Mouse (Mus musculus) retina, adult 2 months (tissue): ENCODE measurements around the gene 1600014C23Rik.

Experiments used
- DNase-seq: peaks from one replicate; pipeline ENCODE4 v3.0.0-alpha.2; 2012; ENCODE audit warnings: low read depth, low spot score

1600014C23Rik gene

GRCm38 (mm10) chr17:45726249-45726648 is 7.4 kb downstream of the 1600014C23Rik start:
- no peak for DNase-seq

- no peak for DNase-seq
Measured at GRCm38 (mm10) chr17:45724574-45724921, 9.1 kb downstream of the 1600014C23Rik start.

DNA sequence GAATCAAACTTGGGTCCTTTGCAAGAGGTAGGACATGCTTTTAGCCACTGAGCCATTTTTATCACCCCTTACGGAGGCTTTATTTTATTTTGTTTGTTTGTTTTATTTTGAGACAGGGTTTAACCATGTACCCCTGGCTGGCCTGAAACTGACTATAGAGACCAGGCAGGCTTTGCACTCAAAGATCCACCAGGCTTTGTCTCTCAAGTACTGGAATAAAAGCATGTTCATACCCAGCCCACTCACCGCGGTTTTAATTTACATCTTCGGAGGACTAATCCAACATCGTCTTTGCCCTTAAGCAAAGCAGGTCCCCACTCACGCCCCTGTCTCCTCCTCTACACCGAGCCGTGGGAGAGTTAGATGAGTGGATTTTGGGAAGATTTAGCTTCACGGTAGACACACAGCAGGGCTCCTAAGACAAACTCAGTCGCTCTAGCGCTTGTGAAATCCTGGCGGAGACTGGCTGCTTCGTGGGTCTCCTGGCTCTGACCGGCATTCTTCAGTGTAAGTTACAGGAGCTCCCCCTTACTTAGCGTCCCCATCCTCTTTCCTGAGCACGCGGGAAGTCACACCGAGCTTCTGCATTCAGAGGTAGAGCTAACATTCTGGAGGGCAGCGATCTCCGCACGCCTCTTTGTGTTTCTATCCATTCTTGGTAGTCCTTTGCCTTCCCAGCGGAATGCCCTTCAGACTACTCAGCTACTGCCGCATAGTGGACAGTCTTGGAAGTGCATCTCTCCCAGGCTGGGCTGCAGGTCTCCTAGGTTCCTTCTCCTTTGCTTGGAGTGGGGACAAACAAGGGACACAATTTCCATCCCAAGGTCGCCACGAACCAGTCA is 9.7 kb downstream of the 1600014C23Rik start:
- DNase-seq: no peak

DNA sequence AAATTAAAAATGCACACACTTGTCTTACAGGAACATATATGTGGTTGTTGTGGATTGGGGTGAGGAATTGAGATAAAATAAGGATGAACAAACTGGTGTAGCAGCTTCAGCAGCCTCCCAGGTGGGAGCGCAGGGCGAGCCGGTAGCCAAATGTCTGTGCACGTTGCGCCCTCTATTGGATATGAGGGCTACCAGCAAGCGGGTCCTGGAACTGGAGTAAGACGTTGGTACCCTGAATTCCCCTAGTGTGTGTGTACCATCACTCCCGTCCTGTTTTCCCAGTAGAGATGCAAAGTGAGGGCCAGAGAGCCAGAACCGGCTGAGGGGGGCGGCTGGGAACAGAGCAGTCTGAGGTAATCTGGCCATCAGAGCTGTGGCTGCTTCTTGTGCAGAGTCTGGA is 15.3 kb downstream of the 1600014C23Rik start:
- no peak for DNase-seq

GRCm38 (mm10) chr17:45711525-45711924 is 22.1 kb downstream of the 1600014C23Rik start:
- no peak for DNase-seq

DNA sequence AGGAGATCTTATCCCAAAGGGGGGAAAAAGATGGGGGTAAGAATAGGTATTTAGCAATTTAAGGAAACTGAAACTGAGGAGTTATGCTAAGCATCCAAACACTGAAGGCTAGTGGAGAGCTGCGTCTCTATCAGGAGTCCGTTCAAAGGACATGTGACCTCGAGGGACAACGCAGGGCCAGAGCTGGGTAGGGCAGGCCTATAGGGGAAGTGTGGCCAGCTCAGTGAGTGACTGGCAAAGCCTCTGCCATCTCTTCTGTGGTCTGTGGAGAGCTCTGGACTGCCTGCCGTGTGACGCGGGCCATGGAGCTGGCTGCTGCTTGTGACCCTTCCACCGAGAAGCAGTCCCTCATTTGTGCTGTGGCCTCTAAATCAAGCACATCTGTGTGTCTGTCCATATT is 23.2 kb downstream of the 1600014C23Rik start:
- no peak for DNase-seq

GRCm38 (mm10) chr17:45709829-45710228 is 23.8 kb downstream of the 1600014C23Rik start:
- DNase-seq: no peak

GRCm38 (mm10) chr17:45708179-45708578 is 25.5 kb downstream of the 1600014C23Rik start:
- no peak for DNase-seq

GRCm38 (mm10) chr17:45707376-45707775 is 26.3 kb downstream of the 1600014C23Rik start:
- DNase-seq: no peak

DNA sequence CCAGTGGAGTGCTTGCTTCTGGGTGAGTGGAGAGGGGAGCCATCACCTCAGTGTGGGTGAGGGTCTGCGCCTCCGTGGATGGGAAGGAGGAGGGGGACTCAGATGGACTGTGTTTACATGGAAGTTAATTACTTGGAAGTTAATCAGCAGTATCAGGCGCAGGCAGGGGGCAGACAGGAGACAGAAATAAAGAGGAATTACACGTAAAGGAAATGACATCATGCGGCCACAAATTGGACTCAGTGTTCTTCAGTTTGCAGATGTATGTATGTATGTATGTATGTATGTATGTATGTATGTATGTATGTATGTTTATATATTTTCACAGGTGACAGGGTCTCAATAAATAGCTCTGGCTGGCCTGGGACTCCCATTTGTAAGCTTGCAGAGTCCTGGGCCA is 26.8 kb downstream of the 1600014C23Rik start:
- no peak for DNase-seq

GRCm38 (mm10) chr17:45703187-45703586 is 30.5 kb downstream of the 1600014C23Rik start:
- DNase-seq: no peak

- DNase-seq: no peak
Measured at GRCm38 (mm10) chr17:45702254-45702653, 31.4 kb downstream of the 1600014C23Rik start.

GRCm38 (mm10) chr17:45701236-45701591 is 32.4 kb downstream of the 1600014C23Rik start:
- no peak for DNase-seq

GRCm38 (mm10) chr17:45700496-45701235 is 33.0 kb downstream of the 1600014C23Rik start:
- DNase-seq: peak; percentile 74

DNA sequence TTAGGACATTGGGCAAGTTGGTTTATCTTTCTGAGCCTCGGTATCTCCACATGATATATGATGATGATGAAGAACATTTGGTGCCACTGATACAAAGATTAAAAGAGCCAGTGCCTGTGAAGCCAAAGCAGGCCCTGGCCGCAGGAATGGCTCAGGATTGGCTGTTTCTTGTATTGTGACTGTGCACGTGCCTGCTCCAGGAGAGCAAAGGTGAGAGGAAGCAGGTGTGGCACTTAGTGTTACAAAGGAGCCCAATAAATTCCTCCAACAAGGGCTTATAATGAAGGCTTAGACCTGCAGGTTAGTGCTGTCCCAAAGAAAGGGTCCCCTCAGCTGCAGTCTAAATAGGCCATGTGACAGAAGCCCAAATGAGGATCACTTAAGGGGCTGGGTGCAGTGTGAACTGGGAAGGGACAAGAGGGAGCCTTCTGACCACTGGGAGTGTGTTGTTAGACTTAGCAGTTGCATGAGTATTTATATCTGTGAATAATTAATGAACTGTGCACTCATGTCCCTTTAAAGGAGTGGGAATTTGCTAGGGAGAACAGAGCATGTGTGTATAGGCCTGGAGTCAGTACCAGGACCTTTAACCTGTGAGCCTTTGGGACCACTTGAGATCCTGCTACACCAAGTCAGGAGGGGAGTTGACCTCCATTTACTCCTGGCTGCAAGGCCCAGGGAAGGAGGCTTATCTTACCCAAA is 34.5 kb downstream of the 1600014C23Rik start:
- no peak for DNase-seq

GRCm38 (mm10) chr17:45698368-45698767 is 35.3 kb downstream of the 1600014C23Rik start:
- DNase-seq: no peak

DNA sequence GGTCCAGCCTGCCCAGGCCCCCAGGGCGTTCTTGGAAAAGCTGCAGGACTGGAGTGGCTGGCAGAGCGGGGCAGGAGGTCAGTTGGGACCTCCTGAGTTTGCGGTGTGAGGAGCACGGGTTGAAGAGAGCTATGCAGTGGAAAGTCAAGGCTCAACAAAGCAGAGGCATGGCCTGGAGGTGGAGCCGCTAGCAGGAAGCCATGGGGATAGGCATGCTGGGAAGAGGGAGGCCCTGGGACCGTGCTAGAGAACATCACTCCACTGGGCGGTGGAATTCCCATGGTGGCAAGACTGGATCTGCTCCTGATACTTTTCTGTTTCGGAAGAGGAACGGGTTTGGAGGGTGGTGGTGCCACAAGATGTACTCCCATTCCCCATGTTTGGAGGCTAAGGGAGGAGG is 36.7 kb downstream of the 1600014C23Rik start:
- no peak for DNase-seq

DNA sequence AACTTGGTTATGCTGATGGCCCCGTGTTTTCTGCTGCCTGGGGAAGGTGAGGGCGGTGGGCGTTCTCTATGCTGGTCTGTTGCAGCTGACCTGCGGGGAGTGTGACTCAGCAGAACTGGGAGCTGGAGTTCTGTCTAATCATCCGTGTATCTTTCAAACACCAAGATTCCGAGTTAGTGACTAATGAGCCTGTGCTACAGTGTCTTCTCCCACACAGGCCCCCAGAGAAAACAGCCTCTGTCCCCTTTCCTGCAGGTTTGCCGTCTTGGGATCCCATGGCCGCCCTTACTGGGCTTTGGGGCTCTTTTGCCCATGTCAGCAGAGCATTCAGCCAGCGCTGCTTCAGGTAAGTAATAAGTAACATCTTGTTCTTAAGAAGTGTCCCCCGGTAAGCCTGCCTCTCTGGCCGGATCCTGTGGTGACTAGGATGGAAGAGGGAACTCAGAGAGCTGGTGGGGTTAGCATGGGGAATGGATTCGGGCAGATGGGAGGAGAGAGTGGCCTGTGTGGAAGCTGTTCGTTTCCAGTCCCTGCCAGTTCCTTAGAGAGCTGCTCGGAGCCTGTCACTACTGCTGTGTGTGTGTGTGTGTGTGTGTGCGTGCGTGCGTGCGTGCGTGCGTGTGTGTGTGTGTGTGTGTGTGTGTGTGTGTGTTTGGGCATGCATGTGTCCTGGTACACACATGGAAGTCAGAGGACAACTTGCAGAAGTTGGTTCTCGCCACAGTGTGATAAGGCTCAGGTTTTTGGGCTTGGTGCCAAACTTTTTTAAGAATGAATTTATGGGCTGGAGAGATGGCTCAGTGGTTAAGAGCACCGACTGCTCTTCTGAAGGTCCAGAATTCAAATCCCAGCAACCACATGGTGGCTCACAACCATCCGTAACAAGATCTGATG is 38.2 kb downstream of the 1600014C23Rik start:
- no peak for DNase-seq

DNA sequence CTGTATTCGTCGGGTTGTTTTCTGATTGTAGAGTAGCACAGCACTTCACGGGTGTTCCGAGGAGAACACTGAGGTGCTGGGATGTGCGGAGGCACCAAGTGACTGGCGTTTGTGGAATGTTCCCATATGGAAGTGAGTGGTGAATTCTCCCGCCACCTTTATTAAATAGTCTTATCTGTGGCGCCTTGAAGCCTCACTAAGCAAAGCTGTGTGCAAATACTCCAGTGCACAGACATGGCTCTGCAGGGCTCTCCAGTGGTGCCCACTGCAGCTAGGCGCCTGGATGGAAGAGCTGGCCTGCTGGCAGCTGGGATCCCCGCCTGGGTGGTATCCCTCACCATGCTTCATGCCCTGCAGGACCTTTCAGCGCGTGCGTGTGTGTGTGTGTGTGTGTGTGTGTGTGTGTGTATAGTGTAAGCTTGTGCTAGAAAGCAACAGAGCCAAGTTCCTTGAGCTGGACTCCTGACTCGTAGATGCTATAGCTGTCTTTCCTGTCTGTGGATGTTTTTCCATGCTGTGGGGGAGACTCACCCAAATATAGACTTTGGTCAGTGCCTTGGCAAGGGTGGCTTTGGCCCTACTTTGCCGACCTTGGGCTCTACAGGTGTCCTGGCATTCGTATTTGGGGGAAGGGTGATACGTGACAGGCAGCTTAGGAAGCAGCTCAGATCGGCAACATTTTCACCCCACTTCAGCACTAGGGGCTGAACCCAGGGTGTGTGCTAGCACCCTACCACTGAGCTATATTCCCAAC is 39.7 kb downstream of the 1600014C23Rik start:
- DNase-seq: no peak

GRCm38 (mm10) chr17:45692159-45692558 is 41.5 kb downstream of the 1600014C23Rik start:
- DNase-seq: no peak

DNA sequence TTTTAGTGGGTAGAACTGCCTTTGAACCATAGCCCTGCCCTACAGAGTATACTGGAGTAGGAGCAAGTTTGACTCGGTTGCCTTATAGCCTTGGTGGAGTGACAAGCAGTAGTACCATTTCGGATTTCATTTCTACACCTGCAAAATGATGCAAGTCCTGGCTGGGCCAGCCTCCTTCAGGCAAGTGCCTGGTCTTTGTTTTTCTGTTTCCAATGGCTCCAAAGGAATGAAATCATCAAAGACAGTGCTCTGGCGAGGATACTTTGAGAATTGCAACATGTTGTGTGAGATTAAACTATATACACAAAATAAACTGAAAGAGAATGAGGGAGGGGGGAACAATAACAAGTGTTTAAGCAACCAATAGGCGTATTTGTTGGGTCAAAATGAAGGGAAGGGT is 43.6 kb downstream of the 1600014C23Rik start:
- no peak for DNase-seq
